Mouse (Mus musculus): ENCODE results near the gene Ptpro.
A peak's percentile ranks its signal among the peaks of the same experiment; 100 is the strongest.
"Not testable (repeated sequence)": the region's sequence is repeated elsewhere in the genome, so short reads cannot be mapped to it uniquely, and the experiment has no call there.

Gene Ptpro

GRCm38 (mm10) chr6:137386935-137387334 lies 134.8 kb downstream of the Ptpro start:
- DNase-seq (ENCODE audit: low read depth) = no peak

GRCm38 (mm10) chr6:137395075-137395474 lies 143.0 kb downstream of the Ptpro start:
- DNase-seq (ENCODE audit: low read depth) = no peak

- DNase-seq (ENCODE audit: low read depth) = no peak
These were observed 144.1 kb downstream of the Ptpro start for GRCm38 (mm10) chr6:137396106-137396793.

GRCm38 (mm10) chr6:137397358-137397757 lies 145.2 kb downstream of the Ptpro start:
- no peak for DNase-seq (ENCODE audit: low read depth)

- DNase-seq (ENCODE audit: low read depth) = no peak
These were observed 152.1 kb downstream of the Ptpro start for GRCm38 (mm10) chr6:137404196-137404595.

- no peak for DNase-seq (ENCODE audit: low read depth)
These were observed 153.6 kb downstream of the Ptpro start for GRCm38 (mm10) chr6:137405690-137406089.

- no peak for DNase-seq (ENCODE audit: low read depth)
These were observed 158.4 kb downstream of the Ptpro start for GRCm38 (mm10) chr6:137410510-137410909.

GRCm38 (mm10) chr6:137411901-137412378 lies 159.8 kb downstream of the Ptpro start:
- DNase-seq (ENCODE audit: low read depth) = no peak

GRCm38 (mm10) chr6:137413045-137413444 lies 160.9 kb downstream of the Ptpro start:
- no peak for DNase-seq (ENCODE audit: low read depth)

- DNase-seq (ENCODE audit: low read depth) = peak; percentile 17
These were observed 162.6 kb downstream of the Ptpro start for GRCm38 (mm10) chr6:137414531-137415405.

- DNase-seq (ENCODE audit: low read depth) = no peak
These were observed 170.7 kb downstream of the Ptpro start for GRCm38 (mm10) chr6:137422777-137423176.

- no peak for DNase-seq (ENCODE audit: low read depth)
These were observed 171.7 kb downstream of the Ptpro start for GRCm38 (mm10) chr6:137423830-137424229.

GRCm38 (mm10) chr6:137425500-137426432 lies 173.6 kb downstream of the Ptpro start:
- DNase-seq (ENCODE audit: low read depth) = no peak

- DNase-seq (ENCODE audit: low read depth) = no peak
These were observed 181.5 kb downstream of the Ptpro start for GRCm38 (mm10) chr6:137433521-137434137.

GRCm38 (mm10) chr6:137437486-137437885 lies 185.4 kb downstream of the Ptpro start:
- DNase-seq (ENCODE audit: low read depth) = no peak

- DNase-seq (ENCODE audit: low read depth) = no peak
These were observed 185.9 kb downstream of the Ptpro start for GRCm38 (mm10) chr6:137437902-137438580.

GRCm38 (mm10) chr6:137440559-137441486 lies 188.7 kb downstream of the Ptpro start:
- no peak for DNase-seq (ENCODE audit: low read depth)

GRCm38 (mm10) chr6:137443089-137443488 lies 191.0 kb downstream of the Ptpro start:
- no peak for DNase-seq (ENCODE audit: low read depth)

- not testable (repeated sequence) for DNase-seq (ENCODE audit: low read depth)
These were observed 194.0 kb downstream of the Ptpro start for GRCm38 (mm10) chr6:137446116-137446515.

Data from c-Kit-positive CD71-positive TER-119-negative erythroid progenitor cells, embryonic 14.5 days (primary cell).